Mouse (Mus musculus) intestine, embryonic 16.5 days (tissue): ENCODE results near the gene Cplx3. TPM values are rescaled to one million over a fixed set of nuclear protein-coding genes. Genes with fewer than 3 reads are reported as not detected.
A peak's percentile ranks its signal among the peaks of the same experiment; 100 is the strongest.

Source experiments
- ATAC-seq: fragments of 200-750 bp; cut with Nextera tagmentation; 2 replicates; pipeline ENCODE4 v1.8.0; 2017; ENCODE audit warnings: moderate TSS enrichment, moderate library complexity
- H3K27ac ChIP-seq: fragments of 300-500 bp; sonication (generic); 2 replicates; pipeline ENCODE4 v1.5.1; 2014; ENCODE audit warnings: mild to moderate bottlenecking, low read length
- H3K27me3 ChIP-seq: fragments of 300-500 bp; sonication (generic); replicated peaks from 2 replicates; pipeline ENCODE4 v1.6.1; 2014; ENCODE audit warnings: low read length, control low read depth, mixed read lengths; ENCODE audit not compliant: control insufficient read depth, insufficient read depth
- H3K36me3 ChIP-seq: fragments of 300-500 bp; sonication (generic); 2 replicates; pipeline ENCODE4 v1.6.1; 2014; ENCODE audit warnings: low read length, control low read depth; ENCODE audit not compliant: control insufficient read depth, insufficient read depth
- H3K4me1 ChIP-seq: fragments of 300-500 bp; sonication (generic); 2 replicates; pipeline ENCODE4 v1.6.1; 2014; ENCODE audit warnings: low read length, control low read depth, mixed read lengths; ENCODE audit not compliant: control insufficient read depth, insufficient read depth
- H3K4me2 ChIP-seq: fragments of 300-500 bp; sonication (generic); 2 replicates; pipeline ENCODE4 v1.6.1; 2014; ENCODE audit warnings: low read depth, low read length, control low read depth
- H3K4me3 ChIP-seq: fragments of 300-500 bp; sonication (generic); 2 replicates; pipeline ENCODE4 v1.5.1; 2014; ENCODE audit warnings: mild to moderate bottlenecking, low read length
- H3K9ac ChIP-seq: fragments of 300-500 bp; sonication (generic); 2 replicates; pipeline ENCODE4 v1.6.1; 2014; ENCODE audit warnings: low read depth, low read length
- H3K9me3 ChIP-seq: fragments of 300-500 bp; sonication (generic); 2 replicates; pipeline ENCODE4 v1.6.1; 2016; ENCODE audit warnings: low read length, control low read depth; ENCODE audit not compliant: control insufficient read depth
- WGBS: fragments of 180-500 bp; shearing (Covaris S2); extraction: QIAGEN DNeasy Blood & Tissue Kit; methylation state at CpG from one replicate; pipeline ENCODE4 v1.1.7; 2014; 5-methylcytosine and 5-hydroxymethylcytosine counted together
- polyA plus RNA-seq: library from polyadenylated mRNA; unstranded; fragments of >200 nt; fragmentation: Nextera tagmentation; extraction: Ambion mirVana; gene quantifications from 2 replicates; pipeline ENCODE4 v1.2.1, GENCODE M21; 2015

Gene Cplx3
- polyA plus RNA-seq, 1 experiment from 2014 or later: not detected

DNA sequence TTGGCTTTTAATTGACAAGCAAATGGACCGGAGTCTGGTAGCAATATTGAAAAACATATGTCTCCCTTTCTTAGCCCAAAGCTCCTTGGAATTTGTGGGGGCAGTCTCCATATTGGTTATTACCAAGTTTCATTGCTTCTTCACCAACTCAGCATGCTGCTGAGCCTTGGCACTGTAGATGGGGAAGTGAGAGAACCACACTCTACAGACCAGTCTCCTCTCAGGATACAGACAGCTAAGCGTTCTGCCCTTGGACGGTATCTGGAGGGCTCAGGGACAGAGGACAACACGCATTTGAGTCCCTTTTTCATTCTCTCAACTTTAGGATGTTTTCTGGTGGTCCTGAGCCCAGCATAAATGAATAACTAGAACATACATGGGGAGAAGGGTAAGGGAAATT, 47.5 kb downstream of the Cplx3 start:
- H3K9ac ChIP-seq: no peak overlapping the region
- H3K4me2 ChIP-seq: no peak overlapping the region
- no peak for ATAC-seq
- no peak overlapping the region for H3K27ac ChIP-seq
- H3K36me3 ChIP-seq: no peaks in the 10 kb centered on the region
- no peaks in the 10 kb centered on the region for H3K9me3 ChIP-seq
- H3K4me3 ChIP-seq: no peak overlapping the region
- no peaks in the 10 kb centered on the region for H3K27me3 ChIP-seq
- 84% methylated on average over 4 of the region's 4 CpGs for WGBS
- H3K4me1 ChIP-seq: peaks cover 25% of the 10 kb centered on the region

DNA sequence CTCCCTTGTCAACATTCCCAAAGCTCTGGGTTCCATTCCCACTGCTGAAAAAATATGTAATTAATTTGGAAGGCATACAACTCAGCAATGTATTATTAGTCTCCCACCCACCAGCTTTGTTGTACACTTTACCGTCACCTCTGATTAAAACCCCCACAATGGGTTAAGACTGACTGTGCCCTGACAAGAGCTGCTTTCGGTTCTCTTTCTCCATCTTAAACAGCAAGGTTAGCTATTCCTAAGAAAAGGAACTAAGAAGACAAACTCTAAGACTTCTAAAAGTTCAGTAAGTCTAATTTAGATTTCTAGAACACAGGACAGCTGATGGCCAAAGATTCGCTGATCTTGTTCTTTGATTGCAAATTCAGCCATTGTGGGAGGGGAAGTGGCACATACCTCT, 48.9 kb downstream of the Cplx3 start:
- Histone ChIP-seq H3K27ac (no peak overlapping the region), H3K4me2 (no peak overlapping the region), H3K36me3 (no peaks in the 10 kb centered on the region), H3K9me3 (no peaks in the 10 kb centered on the region), H3K9ac (no peak overlapping the region), H3K4me1 (peaks cover 15% of the 10 kb centered on the region), H3K27me3 (no peaks in the 10 kb centered on the region), H3K4me3 (no peak overlapping the region)
- ATAC-seq: no peak
- 80% methylated on average over 3 of the region's 3 CpGs for WGBS

DNA sequence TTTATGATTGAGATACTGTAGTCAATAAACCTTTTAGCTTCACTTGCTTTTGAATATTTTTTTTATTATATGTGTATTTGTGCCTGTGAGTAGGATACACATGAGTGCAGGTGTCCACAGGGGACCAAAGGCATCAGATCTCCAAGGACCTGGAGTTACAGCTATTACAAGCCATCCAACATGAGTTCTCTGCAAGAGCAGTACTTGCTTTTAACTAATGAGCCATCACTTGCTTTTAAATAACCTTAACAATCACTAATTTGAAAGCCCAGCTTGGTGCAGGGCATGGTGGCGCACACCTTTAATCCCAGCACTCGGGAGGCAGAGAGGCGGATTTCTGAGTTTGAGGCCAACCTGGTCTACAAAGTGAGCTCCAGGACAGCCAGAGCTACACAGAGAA, 51.3 kb downstream of the Cplx3 start:
- Histone ChIP-seq H3K36me3 (no peaks in the 10 kb centered on the region), H3K4me3 (no peak overlapping the region), H3K27me3 (no peaks in the 10 kb centered on the region), H3K9ac (no peak overlapping the region), H3K4me1 (peaks cover 17% of the 10 kb centered on the region), H3K4me2 (no peak overlapping the region), H3K9me3 (no peaks in the 10 kb centered on the region), H3K27ac (no peak overlapping the region)
- 68% methylated on average over 3 of the region's 3 CpGs for WGBS
- no peak for ATAC-seq

DNA sequence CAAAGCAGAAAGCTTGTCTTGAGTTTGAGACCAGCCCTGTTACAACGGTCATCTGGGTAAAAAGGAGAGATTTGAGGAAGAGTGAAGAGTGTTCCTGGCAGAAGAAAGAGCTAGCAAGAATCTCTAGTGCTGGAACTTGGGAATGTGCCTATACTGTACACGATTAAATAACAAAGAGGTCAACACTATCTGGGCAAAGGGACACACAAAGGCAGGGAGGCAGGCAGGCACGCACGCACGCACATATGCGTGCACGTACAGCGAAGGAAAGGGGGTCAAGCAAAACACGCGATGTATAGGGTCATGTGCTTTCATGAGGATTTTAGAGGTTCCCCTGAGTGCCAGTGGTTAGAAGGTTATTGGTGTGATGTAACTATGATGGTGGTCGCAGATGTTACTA, 53.0 kb downstream of the Cplx3 start:
- Histone ChIP-seq H3K4me1 (peaks cover 28% of the 10 kb centered on the region), H3K4me2 (0 out of 2 replicates have a peak overlapping the region, but pooled peaks have one; percentile 85), H3K27me3 (no peaks in the 10 kb centered on the region), H3K36me3 (0 out of 2 replicates have a peak, but pooled peaks cover 3% of the 10 kb centered on the region), H3K4me3 (no peak overlapping the region), H3K9me3 (no peaks in the 10 kb centered on the region), H3K9ac (peak overlapping the region; percentile 75; the same call in 1 of the 2 replicates), H3K27ac (0 out of 2 replicates have a peak overlapping the region, but pooled peaks have one; percentile 55)
- ATAC-seq: no peak
- 70% methylated on average over 11 of the region's 11 CpGs for WGBS

DNA sequence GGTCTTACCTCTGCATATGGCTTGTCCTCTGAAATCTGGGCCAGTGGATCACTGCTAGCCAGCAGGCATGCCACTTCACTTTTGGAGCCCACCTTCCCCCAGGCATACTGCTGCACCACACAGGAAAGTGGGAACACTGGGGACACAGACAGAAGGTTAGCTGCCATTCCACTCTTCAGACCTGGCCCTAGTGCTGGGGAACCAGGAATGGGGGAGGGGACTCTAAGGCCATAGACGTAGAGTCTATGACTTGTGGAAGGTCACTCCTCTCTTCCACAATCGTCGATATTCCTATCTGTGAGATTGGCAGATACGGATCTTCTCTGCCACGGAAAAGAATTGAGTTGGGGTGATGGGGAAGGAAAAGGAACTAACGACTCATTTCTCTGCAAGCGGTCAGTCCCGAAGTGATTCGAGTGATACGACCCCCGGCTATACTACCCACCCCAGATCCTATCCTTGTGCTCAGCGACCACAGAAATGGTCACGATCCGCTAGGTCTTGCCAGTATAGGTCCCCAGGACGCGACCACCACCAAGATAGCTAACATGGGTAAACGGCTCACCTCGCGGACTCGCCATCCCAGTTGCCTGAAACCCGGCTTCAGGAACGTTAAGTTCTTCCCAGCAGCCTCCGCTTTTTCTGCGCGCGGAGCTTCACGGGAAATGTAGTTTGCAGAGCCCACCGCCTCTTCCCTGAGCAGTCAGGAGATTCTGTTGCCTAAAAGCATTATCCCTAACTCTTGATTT, 53.8 kb downstream of the Cplx3 start, which contains the start of gene Mpi:
Mpi (minus strand) TSS at position 625 of the 749 bp plus-strand sequence.
- peak within 1 kb of the TSS; percentile 73 for H3K4me3 ChIP-seq
- no peaks in the 10 kb centered on the region for H3K27me3 ChIP-seq
- H3K9me3 ChIP-seq: no peaks in the 10 kb centered on the region
- ATAC-seq: peak; percentile 34
- peak within 1 kb of the TSS; percentile 55; the same call in 1 of the 2 replicates for H3K27ac ChIP-seq
- H3K36me3 ChIP-seq: 0 out of 2 replicates have a peak, but pooled peaks cover 3% of the 10 kb centered on the region
- WGBS: 3% methylated on average over 28 of the region's 28 CpGs
- peaks cover 35% of the 10 kb centered on the region for H3K4me1 ChIP-seq
- peak within 1 kb of the TSS; percentile 85 for H3K4me2 ChIP-seq
- H3K9ac ChIP-seq: peak within 1 kb of the TSS; percentile 75

DNA sequence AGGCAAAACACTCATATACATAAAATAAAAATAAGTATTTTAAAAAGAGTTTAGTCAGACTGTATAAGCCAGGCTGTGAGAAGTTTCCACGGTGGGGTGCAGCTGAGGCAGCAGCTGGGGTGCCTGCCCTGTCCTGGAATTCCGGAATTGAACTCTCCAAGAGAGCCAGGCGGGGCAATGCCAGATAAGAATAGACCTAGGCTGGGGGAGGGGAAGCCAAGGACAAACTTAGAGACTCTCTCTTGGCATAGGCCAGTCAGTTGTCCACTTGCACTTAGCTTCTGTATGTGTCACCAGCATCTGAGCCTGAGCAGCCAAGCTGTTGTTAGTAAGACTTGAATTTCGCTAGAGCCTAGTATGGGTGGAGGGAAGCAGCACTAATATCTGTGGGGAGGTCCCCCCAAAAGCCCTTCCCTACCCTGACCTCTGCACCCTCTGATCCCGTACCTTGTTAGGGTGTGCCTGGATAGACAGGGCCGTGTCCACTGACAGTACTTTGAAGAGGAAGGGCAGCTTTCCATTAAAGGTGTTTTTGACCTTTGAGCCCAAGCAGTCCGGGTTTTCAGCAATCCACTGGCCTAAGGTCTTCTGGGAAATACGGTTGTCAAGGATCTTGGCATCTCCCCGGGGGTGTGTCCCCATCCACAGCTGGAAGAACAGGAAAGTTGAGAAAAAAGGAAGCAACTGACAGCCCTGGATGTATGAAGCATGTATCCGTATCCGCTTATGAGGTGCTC, 55.8 kb downstream of the Cplx3 start:
- WGBS: 55% methylated on average over 11 of the region's 11 CpGs
- Histone ChIP-seq H3K36me3 (peaks cover 6% of the 10 kb centered on the region; the same call in 1 of the 2 replicates), H3K4me1 (peaks cover 35% of the 10 kb centered on the region), H3K9ac (0 out of 2 replicates have a peak overlapping the region, but pooled peaks have one; percentile 36), H3K27me3 (no peaks in the 10 kb centered on the region), H3K4me2 (peak overlapping the region; percentile 35), H3K9me3 (no peaks in the 10 kb centered on the region), H3K4me3 (no peak overlapping the region), H3K27ac (peak overlapping the region; percentile 91)
- peak; percentile 80 for ATAC-seq

Other genes with a start within 250 kb of the Cplx3 start
- 25.2 and 29.4 TPM in 2 replicates for gene Ppcdc, start 166.2 kb downstream of the Cplx3 start, polyA plus RNA-seq
- gene Scamp5, start 138.2 kb downstream of the Cplx3 start, polyA plus RNA-seq: 15.2 and 16.2 TPM in 2 replicates
- 6.3 and 6.8 TPM in 2 replicates for gene Rpp25, start 102.3 kb downstream of the Cplx3 start, polyA plus RNA-seq
- 980 and 987 TPM in 2 replicates for gene Cox5a, start 85.0 kb downstream of the Cplx3 start, polyA plus RNA-seq
- 13.6 and 13.7 TPM in 2 replicates for gene Fam219b, start 68.8 kb downstream of the Cplx3 start, polyA plus RNA-seq
- 58.4 and 59.4 TPM in 2 replicates for gene Mpi, start 53.5 kb downstream of the Cplx3 start, polyA plus RNA-seq
- gene Scamp2, start 45.3 kb downstream of the Cplx3 start, polyA plus RNA-seq: 95.7 and 97.2 TPM in 2 replicates
- gene Ulk3, start 16.8 kb downstream of the Cplx3 start, polyA plus RNA-seq: 18.0 and 19.0 TPM in 2 replicates
- not detected in 2 replicates for gene Lman1l, start 14.5 kb upstream of the Cplx3 start, polyA plus RNA-seq
- 35.9 and 36.6 TPM in 2 replicates for gene Csk, start 47.4 kb upstream of the Cplx3 start, polyA plus RNA-seq
- gene Cyp1a2, start 77.4 kb upstream of the Cplx3 start, polyA plus RNA-seq: not detected in 2 replicates
- gene Cyp1a1, start 81.6 kb upstream of the Cplx3 start, polyA plus RNA-seq: not detected in 2 replicates
- gene Edc3, start 102.3 kb upstream of the Cplx3 start, polyA plus RNA-seq: 27.6 and 28.4 TPM in 2 replicates
- 55.6 and 63.1 TPM in 2 replicates for gene Clk3, start 159.6 kb upstream of the Cplx3 start, polyA plus RNA-seq
- 7.5 and 8.7 TPM in 2 replicates for gene Arid3b, start 230.5 kb upstream of the Cplx3 start, polyA plus RNA-seq